Mouse (Mus musculus): ENCODE measurements around the gene Rhbdd3.

Gene Rhbdd3

GRCm38 (mm10) chr11:5098736-5099542 is at the start of gene Rhbdd3, which contains the start of gene Ewsr1:
Gene Rhbdd3, plus strand, starts transcription at chr11:5098926.
Gene Ewsr1, minus strand, starts transcription at chr11:5099266.
- TF ChIP-seq CTCF (conservative IDR thresholded peaks at IDR 0.05; ENCODE audit: low read length) (no peak), POU5F1 (IDR thresholded peaks at IDR 0.05; ENCODE audit: borderline replicate concordance, low read length) (no peak), NANOG (IDR thresholded peaks at IDR 0.05; ENCODE audit: borderline replicate concordance, low read length) (no peak)
- Histone ChIP-seq H3K9me3 (ENCODE audit: low read length) (no peaks in the 10 kb centered on the region), H3K36me3 (ENCODE audit: insufficient read depth, low read length) (peaks cover 36% of the 10 kb centered on the region), H3K4me3 (replicated peaks; ENCODE audit: low read length) (peak within 1 kb of the TSS; percentile 98), H3K4me1 (replicated peaks; ENCODE audit: low read depth, low read length) (peaks cover 59% of the 10 kb centered on the region), H3K27me3 (ENCODE audit: insufficient read depth, low read length) (no peaks in the 10 kb centered on the region)

GRCm38 (mm10) chr11:5051629-5052028 is 47.1 kb upstream of the Rhbdd3 start:
- no peaks in the 10 kb centered on the region for H3K9me3 ChIP-seq (ENCODE audit: low read length)
- peak overlapping the region; percentile 17; the same call in 1 of the 2 replicates for H3K4me3 ChIP-seq (replicated peaks; ENCODE audit: low read length)
- TF ChIP-seq POU5F1 (IDR thresholded peaks at IDR 0.05; ENCODE audit: borderline replicate concordance, low read length) (no peak), NANOG (IDR thresholded peaks at IDR 0.05; ENCODE audit: borderline replicate concordance, low read length) (no peak), CTCF (conservative IDR thresholded peaks at IDR 0.05; ENCODE audit: low read length) (no peak)
- H3K4me1 ChIP-seq (replicated peaks; ENCODE audit: low read depth, low read length): peaks cover 91% of the 10 kb centered on the region
- H3K27me3 ChIP-seq (ENCODE audit: insufficient read depth, low read length): peaks cover 36% of the 10 kb centered on the region
- H3K36me3 ChIP-seq (ENCODE audit: insufficient read depth, low read length): no peaks in the 10 kb centered on the region

GRCm38 (mm10) chr11:5052200-5052854 is 46.4 kb upstream of the Rhbdd3 start:
- Histone ChIP-seq H3K4me1 (replicated peaks; ENCODE audit: low read depth, low read length) (peaks cover 91% of the 10 kb centered on the region), H3K9me3 (ENCODE audit: low read length) (no peaks in the 10 kb centered on the region), H3K4me3 (replicated peaks; ENCODE audit: low read length) (peak overlapping the region; percentile 26; the same call in 1 of the 2 replicates), H3K27me3 (ENCODE audit: insufficient read depth, low read length) (peaks cover 43% of the 10 kb centered on the region), H3K36me3 (ENCODE audit: insufficient read depth, low read length) (no peaks in the 10 kb centered on the region)
- TF ChIP-seq NANOG (IDR thresholded peaks at IDR 0.05; ENCODE audit: borderline replicate concordance, low read length) (no peak), POU5F1 (IDR thresholded peaks at IDR 0.05; ENCODE audit: borderline replicate concordance, low read length) (no peak), CTCF (conservative IDR thresholded peaks at IDR 0.05; ENCODE audit: low read length) (no peak)

- Histone ChIP-seq H3K4me3 (replicated peaks; ENCODE audit: low read length) (no peak overlapping the region), H3K4me1 (replicated peaks; ENCODE audit: low read depth, low read length) (peaks cover 93% of the 10 kb centered on the region), H3K27me3 (ENCODE audit: insufficient read depth, low read length) (peaks cover 56% of the 10 kb centered on the region), H3K9me3 (ENCODE audit: low read length) (no peaks in the 10 kb centered on the region), H3K36me3 (ENCODE audit: insufficient read depth, low read length) (no peaks in the 10 kb centered on the region)
- TF ChIP-seq CTCF (conservative IDR thresholded peaks at IDR 0.05; ENCODE audit: low read length) (no peak), NANOG (IDR thresholded peaks at IDR 0.05; ENCODE audit: borderline replicate concordance, low read length) (no peak), POU5F1 (IDR thresholded peaks at IDR 0.05; ENCODE audit: borderline replicate concordance, low read length) (no peak)
Observed at GRCm38 (mm10) chr11:5054151-5054550, 44.6 kb upstream of the Rhbdd3 start.

GRCm38 (mm10) chr11:5054874-5055273 is 43.9 kb upstream of the Rhbdd3 start:
- Histone ChIP-seq H3K9me3 (ENCODE audit: low read length) (no peaks in the 10 kb centered on the region), H3K36me3 (ENCODE audit: insufficient read depth, low read length) (no peaks in the 10 kb centered on the region), H3K4me3 (replicated peaks; ENCODE audit: low read length) (no peak overlapping the region), H3K27me3 (ENCODE audit: insufficient read depth, low read length) (peaks cover 61% of the 10 kb centered on the region), H3K4me1 (replicated peaks; ENCODE audit: low read depth, low read length) (peaks cover 94% of the 10 kb centered on the region)
- TF ChIP-seq CTCF (conservative IDR thresholded peaks at IDR 0.05; ENCODE audit: low read length) (no peak), NANOG (IDR thresholded peaks at IDR 0.05; ENCODE audit: borderline replicate concordance, low read length) (no peak), POU5F1 (IDR thresholded peaks at IDR 0.05; ENCODE audit: borderline replicate concordance, low read length) (no peak)

- no peak for TF ChIP-seq POU5F1 (IDR thresholded peaks at IDR 0.05; ENCODE audit: borderline replicate concordance, low read length)
- TF ChIP-seq CTCF (conservative IDR thresholded peaks at IDR 0.05; ENCODE audit: low read length): no peak
- TF ChIP-seq NANOG (IDR thresholded peaks at IDR 0.05; ENCODE audit: borderline replicate concordance, low read length): no peak
- Histone ChIP-seq H3K36me3 (ENCODE audit: insufficient read depth, low read length) (peaks cover 9% of the 10 kb centered on the region), H3K4me3 (replicated peaks; ENCODE audit: low read length) (peak overlapping the region; percentile 77; the same call in 1 of the 2 replicates), H3K27me3 (ENCODE audit: insufficient read depth, low read length) (peaks cover 60% of the 10 kb centered on the region), H3K4me1 (replicated peaks; ENCODE audit: low read depth, low read length) (peaks cover 94% of the 10 kb centered on the region), H3K9me3 (ENCODE audit: low read length) (no peaks in the 10 kb centered on the region)
Observed at GRCm38 (mm10) chr11:5055945-5056938, 42.5 kb upstream of the Rhbdd3 start.

GRCm38 (mm10) chr11:5057064-5057463 is 41.7 kb upstream of the Rhbdd3 start:
- peaks cover 10% of the 10 kb centered on the region for H3K36me3 ChIP-seq (ENCODE audit: insufficient read depth, low read length)
- TF ChIP-seq NANOG (IDR thresholded peaks at IDR 0.05; ENCODE audit: borderline replicate concordance, low read length) (no peak), POU5F1 (IDR thresholded peaks at IDR 0.05; ENCODE audit: borderline replicate concordance, low read length) (no peak), CTCF (conservative IDR thresholded peaks at IDR 0.05; ENCODE audit: low read length) (no peak)
- H3K4me3 ChIP-seq (replicated peaks; ENCODE audit: low read length): peak overlapping the region; percentile 77
- no peaks in the 10 kb centered on the region for H3K9me3 ChIP-seq (ENCODE audit: low read length)
- H3K27me3 ChIP-seq (ENCODE audit: insufficient read depth, low read length): peaks cover 65% of the 10 kb centered on the region
- peaks cover 89% of the 10 kb centered on the region for H3K4me1 ChIP-seq (replicated peaks; ENCODE audit: low read depth, low read length)
